Mouse (Mus musculus): Measurements from ENCODE around the gene Abcb9. TPM values are rescaled to one million over a fixed set of nuclear protein-coding genes. Genes with fewer than 3 reads are reported as not detected.

The Abcb9 gene
- total RNA-seq, 1 experiment, result 0.76 TPM

GRCm38 (mm10) chr5:124111077-124111741 lies 15.6 kb upstream of the Abcb9 start:
- no peaks in the 10 kb centered on the region for H3K4me1 ChIP-seq (ENCODE audit: control insufficient read depth in 2 of 2, insufficient read depth in 2 of 2, low read length in 2 of 2, poor library complexity in 1 of 2)
- H3K9ac ChIP-seq (ENCODE audit: insufficient read depth, low read depth, low read length, poor library complexity, severe bottlenecking), result peak overlapping the region; percentile 16; the same call in 1 of the 2 replicates
- no peak for TF ChIP-seq CHD2 (IDR thresholded peaks at IDR 0.05; ENCODE audit: low read depth, low read length)
- no peak for TF ChIP-seq HCFC1 (IDR thresholded peaks at IDR 0.05; ENCODE audit: borderline replicate concordance, insufficient read depth, low read length)
- TF ChIP-seq ZNF384 (IDR thresholded peaks at IDR 0.05; ENCODE audit: low read depth, low read length), result no peak
- TF ChIP-seq MAFK (IDR thresholded peaks at IDR 0.05; ENCODE audit: insufficient read depth, low read depth, low read length), result no peak
- no peak for TF ChIP-seq ZC3H11A (IDR thresholded peaks at IDR 0.05; ENCODE audit: borderline replicate concordance, low read depth, low read length)
- peak overlapping the region; percentile 70 to 85 for H3K4me3 ChIP-seq (ENCODE audit: insufficient read depth in 1 of 2, low read depth in 1 of 2, low read length in 2 of 2, poor library complexity in 1 of 2, severe bottlenecking in 1 of 2)
- H3K27ac ChIP-seq (ENCODE audit: insufficient read depth, low read depth, low read length, poor library complexity, severe bottlenecking), result 0 out of 2 replicates have a peak overlapping the region, but pooled peaks have one; percentile 6
- no peaks in the 10 kb centered on the region; the same call in 1 of the 2 replicates for H3K36me3 ChIP-seq (ENCODE audit: control insufficient read depth, insufficient read depth, low read length, poor library complexity, severe bottlenecking)
- H3K9me3 ChIP-seq (ENCODE audit: control insufficient read depth, insufficient read depth, low read depth, low read length), result no peaks in the 10 kb centered on the region; the same call in 1 of the 2 replicates
- no peak for DNase-seq (ENCODE audit: low read depth, low spot score)
- in situ Hi-C loops (cut with MboI; ENCODE audit: low sequenced_read_pairs in 2 of 2, unreplicated experiment in 2 of 2), result no loop called here

GRCm38 (mm10) chr5:124103552-124103951 lies 8.0 kb upstream of the Abcb9 start:
- Histone ChIP-seq H3K9ac (ENCODE audit: insufficient read depth, low read depth, low read length, poor library complexity, severe bottlenecking) (no peak overlapping the region), H3K4me1 (ENCODE audit: control insufficient read depth in 2 of 2, insufficient read depth in 2 of 2, low read length in 2 of 2, poor library complexity in 1 of 2) (no peaks in the 10 kb centered on the region), H3K36me3 (ENCODE audit: control insufficient read depth, insufficient read depth, low read length, poor library complexity, severe bottlenecking) (no peaks in the 10 kb centered on the region), H3K4me3 (ENCODE audit: insufficient read depth in 1 of 2, low read depth in 1 of 2, low read length in 2 of 2, poor library complexity in 1 of 2, severe bottlenecking in 1 of 2) (no peak overlapping the region), H3K27ac (ENCODE audit: insufficient read depth, low read depth, low read length, poor library complexity, severe bottlenecking) (no peak overlapping the region), H3K9me3 (ENCODE audit: control insufficient read depth, insufficient read depth, low read depth, low read length) (no peaks in the 10 kb centered on the region)
- in situ Hi-C loops (cut with MboI; ENCODE audit: low sequenced_read_pairs in 2 of 2, unreplicated experiment in 2 of 2), result no loop called here
- TF ChIP-seq HCFC1 (IDR thresholded peaks at IDR 0.05; ENCODE audit: borderline replicate concordance, insufficient read depth, low read length) (no peak), MAFK (IDR thresholded peaks at IDR 0.05; ENCODE audit: insufficient read depth, low read depth, low read length) (no peak), CHD2 (IDR thresholded peaks at IDR 0.05; ENCODE audit: low read depth, low read length) (no peak), ZNF384 (IDR thresholded peaks at IDR 0.05; ENCODE audit: low read depth, low read length) (no peak), ZC3H11A (IDR thresholded peaks at IDR 0.05; ENCODE audit: borderline replicate concordance, low read depth, low read length) (no peak)
- DNase-seq (ENCODE audit: low read depth, low spot score), result no peak

GRCm38 (mm10) chr5:124103020-124103419 lies 7.4 kb upstream of the Abcb9 start:
- TF ChIP-seq MAFK (IDR thresholded peaks at IDR 0.05; ENCODE audit: insufficient read depth, low read depth, low read length) (no peak), HCFC1 (IDR thresholded peaks at IDR 0.05; ENCODE audit: borderline replicate concordance, insufficient read depth, low read length) (no peak)
- Histone ChIP-seq H3K9me3 (ENCODE audit: control insufficient read depth, insufficient read depth, low read depth, low read length) (no peaks in the 10 kb centered on the region), H3K27ac (ENCODE audit: insufficient read depth, low read depth, low read length, poor library complexity, severe bottlenecking) (no peak overlapping the region), H3K36me3 (ENCODE audit: control insufficient read depth, insufficient read depth, low read length, poor library complexity, severe bottlenecking) (no peaks in the 10 kb centered on the region), H3K4me3 (ENCODE audit: insufficient read depth in 1 of 2, low read depth in 1 of 2, low read length in 2 of 2, poor library complexity in 1 of 2, severe bottlenecking in 1 of 2) (no peak overlapping the region), H3K4me1 (ENCODE audit: control insufficient read depth in 2 of 2, insufficient read depth in 2 of 2, low read length in 2 of 2, poor library complexity in 1 of 2) (no peaks in the 10 kb centered on the region), H3K9ac (ENCODE audit: insufficient read depth, low read depth, low read length, poor library complexity, severe bottlenecking) (no peak overlapping the region)
- DNase-seq (ENCODE audit: low read depth, low spot score), result no peak
- in situ Hi-C loops (cut with MboI; ENCODE audit: low sequenced_read_pairs in 2 of 2, unreplicated experiment in 2 of 2), result no loop called here

- H3K27ac ChIP-seq (ENCODE audit: insufficient read depth, low read depth, low read length, poor library complexity, severe bottlenecking), result no peak overlapping the region
- no peaks in the 10 kb centered on the region for H3K36me3 ChIP-seq (ENCODE audit: control insufficient read depth, insufficient read depth, low read length, poor library complexity, severe bottlenecking)
- H3K9ac ChIP-seq (ENCODE audit: insufficient read depth, low read depth, low read length, poor library complexity, severe bottlenecking), result no peak overlapping the region
- H3K4me3 ChIP-seq (ENCODE audit: insufficient read depth in 1 of 2, low read depth in 1 of 2, low read length in 2 of 2, poor library complexity in 1 of 2, severe bottlenecking in 1 of 2), result no peak overlapping the region
- H3K4me1 ChIP-seq (ENCODE audit: control insufficient read depth in 2 of 2, insufficient read depth in 2 of 2, low read length in 2 of 2, poor library complexity in 1 of 2), result no peaks in the 10 kb centered on the region
- no peak for DNase-seq (ENCODE audit: low read depth, low spot score)
- in situ Hi-C loops (cut with MboI; ENCODE audit: low sequenced_read_pairs in 2 of 2, unreplicated experiment in 2 of 2), result no loop called here
- TF ChIP-seq CHD2 (IDR thresholded peaks at IDR 0.05; ENCODE audit: low read depth, low read length), result no peak
- TF ChIP-seq ZC3H11A (IDR thresholded peaks at IDR 0.05; ENCODE audit: borderline replicate concordance, low read depth, low read length), result no peak
- no peak for TF ChIP-seq MAFK (IDR thresholded peaks at IDR 0.05; ENCODE audit: insufficient read depth, low read depth, low read length)
- TF ChIP-seq HCFC1 (IDR thresholded peaks at IDR 0.05; ENCODE audit: borderline replicate concordance, insufficient read depth, low read length), result no peak
- H3K9me3 ChIP-seq (ENCODE audit: control insufficient read depth, insufficient read depth, low read depth, low read length), result no peaks in the 10 kb centered on the region
These were observed 6.7 kb upstream of the Abcb9 start for GRCm38 (mm10) chr5:124102326-124102725.
